Mouse (Mus musculus) adrenal gland, postnatal 36 days (tissue): ENCODE measurements around the gene Rbms2. TPM values are rescaled to one million over a fixed set of nuclear protein-coding genes. Genes with fewer than 3 reads are reported as not detected.
"Not testable (repeated sequence)": the region's sequence is repeated elsewhere in the genome, so short reads cannot be mapped to it uniquely, and the experiment has no call there.

Experiments
- DNase-seq, 2 experiments: peaks; one replicate each; pipeline ENCODE4 v3.0.0; 2021; ENCODE audit warnings: mixed read lengths in 1 of 2
- microRNA-seq: library from miRNA; unstranded; fragments of <30 nt; microRNA quantifications from one replicate; pipeline ENCODE4 v1.2.0, GENCODE M21; 2021
- total RNA-seq, 2 experiments: library from RNA; stranded (reverse); gene quantifications; 2 replicates each; pipeline ENCODE4 v1.2.3; 2021

Gene Rbms2
- total RNA-seq, 2 experiments from 2014 or later: 79.9 to 101 TPM

DNA sequence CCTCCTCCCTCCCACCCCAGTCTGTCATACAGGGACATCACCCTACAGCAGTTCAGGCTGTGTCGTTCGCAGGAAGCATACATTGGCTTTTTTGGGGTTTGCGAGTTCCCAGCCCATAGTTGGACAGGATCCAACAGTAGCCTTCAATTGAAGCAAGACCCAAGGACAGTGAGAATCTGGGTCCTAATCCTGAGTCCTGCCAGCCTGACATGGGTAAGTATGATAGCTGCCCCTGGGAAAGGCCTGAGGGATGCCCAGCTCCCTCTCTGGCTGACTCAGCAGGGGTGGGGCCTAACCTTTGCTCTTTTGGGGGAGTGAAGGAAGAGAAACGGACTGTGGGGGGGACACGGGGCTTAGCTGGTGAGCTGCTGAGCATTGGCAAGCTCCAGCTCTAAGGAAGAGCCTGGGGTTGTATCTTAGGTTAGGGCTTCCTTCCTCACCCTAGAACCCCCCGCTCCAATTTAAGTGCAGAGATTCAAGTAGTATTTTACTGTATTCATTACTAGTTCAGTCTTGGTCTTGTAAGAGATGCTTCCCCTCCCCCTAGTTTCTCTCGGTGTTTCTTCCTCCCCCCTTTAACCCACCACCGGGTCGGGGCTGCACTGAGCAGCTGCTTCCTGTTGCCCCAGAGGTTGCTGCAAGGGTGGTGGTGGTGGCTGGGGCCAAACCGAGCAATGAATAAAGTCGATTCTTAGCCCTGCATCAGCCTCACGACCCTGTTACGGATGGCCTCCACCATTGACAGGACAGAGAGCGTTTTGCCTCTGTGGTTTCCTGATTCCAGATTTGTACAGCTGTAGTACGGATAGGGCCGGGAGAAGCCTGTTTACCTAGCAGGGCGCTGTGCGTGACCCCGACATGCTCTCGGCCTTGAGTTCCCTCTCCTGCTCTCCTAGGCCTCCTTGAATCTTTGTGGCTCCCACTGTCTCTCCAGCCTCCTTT, 88.3 kb downstream of the Rbms2 start, which contains the start of gene Baz2a:
Baz2a (plus strand) TSS at position 14 of the 942 bp plus-strand sequence.
- DNase-seq: peak; percentile 84 to 87

DNA sequence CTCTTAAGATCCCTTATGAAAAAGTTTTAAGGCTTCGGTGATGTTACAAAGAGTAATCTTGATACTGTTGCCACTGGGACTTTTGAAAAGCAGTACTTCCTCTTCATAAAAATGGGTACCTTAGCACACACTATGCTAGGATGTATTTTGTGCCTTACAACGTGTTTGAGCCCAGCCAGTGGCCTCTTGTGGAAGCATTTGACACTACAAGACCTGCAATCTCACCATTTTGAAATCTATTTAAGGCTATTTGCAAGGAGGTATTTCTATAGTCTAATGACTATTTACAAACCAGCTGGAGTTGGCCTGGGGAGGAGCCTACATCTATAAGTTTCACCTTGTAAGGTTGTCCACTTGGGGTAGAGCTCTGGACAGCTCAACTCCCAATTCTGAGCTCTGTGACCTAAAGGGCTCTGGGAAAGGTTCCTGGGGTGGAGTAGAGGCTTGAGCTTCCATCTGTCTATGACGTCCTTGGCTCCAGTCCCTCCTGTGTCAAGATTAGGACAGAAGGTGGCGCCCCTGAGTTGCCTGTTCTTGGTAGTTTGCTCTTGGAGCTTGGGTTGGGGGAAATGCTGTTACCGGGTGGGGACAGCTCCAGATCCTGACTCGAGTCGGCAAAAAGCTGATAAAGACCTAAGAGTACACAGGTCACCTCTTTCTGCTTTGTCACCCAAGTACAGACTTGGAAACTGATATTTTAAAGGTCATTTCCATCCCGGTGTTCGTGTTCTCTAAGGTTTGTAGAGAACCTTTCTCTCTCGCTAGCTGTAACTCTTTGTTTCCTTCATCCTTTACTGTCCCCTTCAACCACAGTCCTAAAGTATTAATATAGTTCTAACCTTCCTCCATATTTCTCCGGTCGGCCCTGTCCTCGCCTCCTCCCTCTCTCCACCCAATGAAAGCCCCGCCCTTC, 89.2 kb downstream of the Rbms2 start:
- DNase-seq: peak; percentile 87 to 90

DNA sequence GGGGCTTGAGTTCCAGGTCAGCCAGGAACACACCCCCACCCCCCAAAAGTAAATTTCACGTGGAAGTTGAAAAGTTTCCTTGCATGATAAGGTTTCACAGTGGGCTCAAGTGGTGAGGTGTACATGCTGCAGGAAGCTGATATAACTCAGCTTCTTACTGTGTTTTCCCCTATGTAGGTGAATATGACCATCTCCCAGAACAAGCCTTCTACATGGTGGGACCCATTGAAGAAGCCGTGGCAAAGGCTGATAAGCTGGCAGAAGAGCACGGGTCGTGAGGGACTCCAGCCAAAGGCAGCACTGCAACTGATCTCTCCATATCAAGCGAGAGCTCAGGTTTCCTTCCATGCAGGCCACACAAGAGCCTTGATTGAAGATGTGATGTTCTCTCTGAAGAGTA, 90.3 kb downstream of the Rbms2 start:
- no peak for DNase-seq

DNA sequence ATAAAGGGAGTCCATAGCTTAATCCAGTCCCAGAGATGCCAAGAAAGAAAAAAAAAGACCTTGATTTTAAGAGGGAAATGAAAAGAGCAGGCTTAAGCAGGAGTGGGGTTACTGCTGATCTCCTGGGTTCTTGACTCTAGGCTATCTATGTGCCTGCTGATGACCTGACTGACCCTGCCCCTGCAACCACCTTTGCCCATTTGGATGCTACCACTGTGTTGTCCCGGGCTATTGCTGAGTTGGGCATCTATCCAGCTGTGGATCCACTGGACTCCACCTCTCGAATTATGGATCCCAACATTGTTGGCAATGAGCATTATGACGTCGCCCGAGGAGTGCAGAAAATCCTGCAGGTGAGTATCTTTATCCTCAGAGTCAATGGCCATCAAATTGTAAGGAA, 91.9 kb downstream of the Rbms2 start:
- no peak for DNase-seq

DNA sequence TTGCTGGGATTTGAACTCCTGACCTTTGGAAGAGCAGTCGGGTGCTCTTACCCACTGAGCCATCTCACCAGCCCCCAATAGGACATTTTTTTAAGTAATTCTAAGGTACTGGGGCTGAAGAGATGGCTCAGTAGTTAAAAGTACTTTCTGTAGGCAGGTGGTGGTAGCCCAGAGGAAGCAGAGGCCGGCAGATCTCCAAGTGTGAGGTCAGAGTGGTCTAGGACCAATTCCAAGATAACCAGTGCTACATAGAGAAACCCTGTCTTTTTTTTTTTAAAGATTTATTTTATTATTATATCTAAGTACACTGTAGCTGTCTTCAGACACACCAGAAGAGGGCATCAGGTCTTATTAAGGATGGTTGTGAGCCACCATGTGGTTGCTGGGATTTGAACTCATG, 92.9 kb downstream of the Rbms2 start:
- not testable (repeated sequence) for DNase-seq

DNA sequence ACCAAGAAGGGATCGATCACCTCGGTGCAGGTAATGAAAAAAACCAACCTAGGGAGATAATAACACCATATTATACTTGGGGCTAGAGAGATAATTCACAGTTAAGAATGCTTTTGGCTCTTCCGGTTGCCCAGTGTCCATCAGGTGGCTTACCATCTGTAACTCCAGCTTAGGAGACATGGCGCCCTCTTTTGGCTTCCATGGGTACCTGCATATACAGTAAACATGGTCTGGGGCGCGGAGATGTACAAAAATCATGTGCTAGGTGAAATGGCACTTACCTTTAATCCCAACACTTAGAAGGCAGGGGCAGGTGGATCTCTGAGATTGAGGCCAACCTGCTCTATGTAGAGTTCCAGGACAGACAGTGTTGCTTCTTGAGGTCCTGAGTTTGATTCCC, 93.7 kb downstream of the Rbms2 start:
- DNase-seq: peak; percentile 14 to 34

DNA sequence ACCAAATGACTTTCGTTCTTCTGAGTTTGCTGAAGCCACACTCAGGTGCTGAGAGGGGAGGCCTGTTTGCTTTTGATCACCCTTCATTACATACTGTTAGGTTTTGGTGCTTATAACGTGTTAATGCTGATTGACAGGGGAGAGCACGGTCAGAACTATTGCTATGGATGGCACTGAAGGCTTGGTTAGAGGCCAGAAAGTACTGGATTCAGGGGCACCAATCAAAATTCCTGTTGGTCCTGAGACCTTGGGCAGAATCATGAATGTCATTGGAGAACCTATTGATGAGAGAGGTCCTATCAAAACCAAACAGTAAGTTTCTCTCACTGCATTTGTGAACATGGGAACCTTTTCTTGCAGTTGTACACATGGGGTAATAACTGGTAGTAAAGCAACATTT, 95.9 kb downstream of the Rbms2 start:
- DNase-seq: no peak

DNA sequence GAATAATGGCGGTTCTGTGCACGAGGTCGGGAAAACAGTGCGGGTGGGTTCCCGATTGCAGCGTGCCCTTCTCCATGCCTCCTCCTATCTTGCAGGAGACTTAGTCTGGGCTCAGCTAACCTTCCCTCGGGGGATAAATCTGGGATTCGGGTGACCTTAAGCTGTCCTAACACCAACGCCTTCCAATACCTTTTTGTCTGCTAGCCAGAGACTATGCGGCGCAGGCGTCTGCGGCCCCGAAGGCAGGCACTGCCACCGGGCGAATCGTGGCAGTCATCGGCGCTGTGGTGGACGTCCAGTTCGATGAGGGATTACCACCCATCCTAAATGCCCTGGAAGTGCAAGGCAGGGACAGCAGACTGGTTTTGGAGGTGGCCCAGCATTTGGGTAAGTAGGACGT, 96.4 kb downstream of the Rbms2 start:
- DNase-seq: peak; percentile 46 to 50

DNA sequence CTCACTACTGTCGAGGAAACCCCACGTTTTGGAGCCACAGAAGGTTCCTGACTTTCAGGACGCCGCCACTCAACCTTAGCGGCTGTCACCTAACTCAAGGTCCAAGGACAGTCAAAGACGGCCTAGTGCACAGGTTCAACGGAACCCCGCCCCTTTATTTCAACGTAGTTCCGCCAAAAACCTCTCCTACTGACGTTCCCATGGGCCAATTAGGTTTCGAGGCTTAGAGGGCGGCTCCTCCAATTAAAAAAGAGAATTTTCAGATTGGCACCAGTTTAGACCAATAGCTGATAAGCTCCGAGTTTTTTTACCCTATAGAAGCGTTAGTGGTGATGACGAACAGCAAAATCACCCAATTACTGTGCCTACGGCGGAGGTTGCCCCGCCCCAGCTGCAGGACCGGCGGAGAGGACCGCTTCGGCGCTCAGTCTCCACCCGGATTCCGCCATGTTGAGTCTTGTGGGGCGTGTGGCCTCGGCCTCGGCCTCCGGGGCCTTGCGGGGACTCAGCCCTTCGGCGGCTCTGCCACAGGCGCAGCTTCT, 97.1 kb downstream of the Rbms2 start, which contains the start of gene Atp5b:
Atp5b (plus strand) TSS at position 394 of the 542 bp plus-strand sequence.
- DNase-seq: peak; percentile 94

DNA sequence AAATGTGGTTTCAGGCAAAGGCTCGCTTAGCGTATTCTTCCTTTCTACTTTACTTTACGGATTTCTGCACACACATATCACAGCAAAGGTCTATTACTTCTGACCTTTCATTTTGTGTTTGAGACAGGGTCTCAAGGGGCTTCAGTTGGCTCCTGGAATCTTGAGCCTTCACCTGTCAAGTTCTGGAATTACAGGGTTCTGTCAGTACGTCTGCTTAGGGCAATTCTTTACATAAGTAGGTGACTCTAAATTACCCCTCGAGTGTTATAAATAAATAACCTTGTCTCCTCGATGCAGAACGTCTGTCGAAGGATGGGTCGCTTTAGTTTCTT, 97.7 kb downstream of the Rbms2 start:
- no peak for DNase-seq

DNA sequence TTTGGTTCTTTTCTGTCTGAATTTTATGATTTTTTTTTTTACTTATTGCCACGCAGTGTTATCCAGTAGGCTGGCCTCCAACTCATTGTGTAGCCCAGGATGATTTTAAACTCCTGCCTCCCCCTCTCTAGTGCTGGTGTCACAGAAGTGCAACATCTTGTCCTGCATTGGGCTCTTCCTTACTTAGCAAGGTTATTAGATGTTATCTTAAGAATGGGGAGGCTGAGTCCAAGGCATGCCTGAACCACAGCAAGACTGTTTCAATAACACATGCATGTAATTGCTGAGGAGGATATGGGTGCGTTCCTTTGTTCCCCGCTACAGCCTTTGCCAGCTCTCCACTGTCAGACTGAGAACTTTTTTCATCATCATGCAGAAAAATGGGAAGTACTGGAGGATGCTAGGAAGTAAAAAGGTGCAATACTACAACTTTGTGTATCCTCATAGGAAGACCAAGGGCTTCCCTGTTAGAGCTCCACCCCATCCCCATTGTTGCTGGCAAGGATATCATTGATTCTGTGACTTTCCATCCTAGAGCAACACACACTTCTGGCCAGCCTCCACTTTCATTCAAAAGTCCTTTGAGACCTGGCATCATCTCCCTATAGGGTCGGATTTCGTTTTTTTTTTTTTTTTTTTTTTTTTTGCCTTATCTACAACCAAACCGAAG, 98.2 kb downstream of the Rbms2 start:
- no peak for DNase-seq

Small RNAs within 50 kb of the gene (microRNA-seq; reads per million reads assigned to microRNA genes)
- gene Mir677: 52.0 reads per million, percentile 45 among the genes with 10 or more reads in this experiment

Other genes with a start within 250 kb of the Rbms2 start
- gene Hsd17b6, start 172.7 kb downstream of the Rbms2 start, total RNA-seq: under 1 TPM in 1 of 2 experiments, not detected in 1; 0.23 TPM
- gene Prim1, start 165.1 kb downstream of the Rbms2 start, total RNA-seq: 1 to 10 TPM; 4.2 to 4.5 TPM
- 100 to 1,000 TPM; 638 to 655 TPM for gene Naca, start 144.7 kb downstream of the Rbms2 start, total RNA-seq
- 100 to 1,000 TPM; 182 to 237 TPM for gene Ptges3, start 121.3 kb downstream of the Rbms2 start, total RNA-seq
- gene Atp5b, start 97.0 kb downstream of the Rbms2 start, total RNA-seq: 1,000 to 10,000 TPM; 2,942 to 3,172 TPM
- gene Baz2a, start 88.7 kb downstream of the Rbms2 start, total RNA-seq: 10 to 100 TPM; 43.6 to 50.3 TPM
- gene Gls2, start 14.2 kb upstream of the Rbms2 start, total RNA-seq: 1 to 10 TPM; 1.2 to 2.4 TPM
- gene Spryd4, start 31.5 kb upstream of the Rbms2 start, total RNA-seq: 10 to 100 TPM; 15.1 to 19.1 TPM
- not detected for gene Mip, start 45.5 kb upstream of the Rbms2 start, total RNA-seq
- 1 to 10 TPM; 7.6 to 8.8 TPM for gene Timeless, start 51.8 kb upstream of the Rbms2 start, total RNA-seq
- gene Apon, start 73.8 kb upstream of the Rbms2 start, total RNA-seq: under 1 TPM in 1 of 2 experiments, not detected in 1; 0.23 TPM
- 10 to 100 TPM in 1 of 2 experiments, 1 to 10 TPM in 1; 1.5 to 11.9 TPM for gene Apof, start 88.4 kb upstream of the Rbms2 start, total RNA-seq
- 10 to 100 TPM; 32.9 to 33.6 TPM for gene Stat2, start 90.3 kb upstream of the Rbms2 start, total RNA-seq
- gene Il23a, start 118.5 kb upstream of the Rbms2 start, total RNA-seq: not detected
- gene Pan2, start 123.0 kb upstream of the Rbms2 start, total RNA-seq: 10 to 100 TPM; 17.7 to 19.6 TPM
- gene Cnpy2, start 142.2 kb upstream of the Rbms2 start, total RNA-seq: 100 to 1,000 TPM; 170 to 204 TPM
- gene Cs, start 157.4 kb upstream of the Rbms2 start, total RNA-seq: 100 to 1,000 TPM; 369 to 370 TPM
- 10 to 100 TPM; 70.3 to 83.5 TPM for gene Coq10a, start 188.7 kb upstream of the Rbms2 start, total RNA-seq
- gene Ankrd52, start 196.8 kb upstream of the Rbms2 start, total RNA-seq: 10 to 100 TPM; 56.4 to 70.6 TPM
- gene Slc39a5, start 220.9 kb upstream of the Rbms2 start, total RNA-seq: not detected
- 10 to 100 TPM; 71.4 to 73.6 TPM for gene Nabp2, start 231.2 kb upstream of the Rbms2 start, total RNA-seq
- 10 to 100 TPM; 44.4 to 45.9 TPM for gene Rnf41, start 231.4 kb upstream of the Rbms2 start, total RNA-seq